Mouse (Mus musculus) left cerebral cortex, adult 2 months (tissue): ENCODE results near the gene Trib3. TPM values are rescaled to one million over a fixed set of nuclear protein-coding genes. Genes with fewer than 3 reads are reported as not detected.

Experiments
- DNase-seq, 2 experiments: peaks; one replicate each; pipeline ENCODE4 v3.0.0; 2021 to 2022; ENCODE audit warnings: low spot score in 2 of 2, mixed read lengths in 1 of 2; ENCODE audit errors: extremely low spot score in 1 of 2
- H3K27ac ChIP-seq: fragments of 200-600 bp; 2 replicates; pipeline ENCODE4 v1.8.1; 2022
- H3K4me3 ChIP-seq: fragments of 200-600 bp; 2 replicates; pipeline ENCODE4 v1.8.1; 2022
- CTCF ChIP-seq: fragments of 200-600 bp; IDR thresholded peaks from 2 replicates; pipeline ENCODE4 v1.8.1; 2022; ENCODE audit warnings: antibody characterized with exemption, mild to moderate bottlenecking, moderate library complexity
- intact Hi-C: fragments of 180-260 bp; cut with DNase I; formaldehyde crosslinking; loops from one replicate; pipeline ENCODE4 v1.15.1; 2025
- total RNA-seq, 2 experiments: library from RNA; stranded (reverse); gene quantifications; 2 replicates each; pipeline ENCODE4 v1.2.3; 2021

The Trib3 gene
- total RNA-seq, 2 experiments from 2014 or later: 0.84 to 1.1 TPM

DNA sequence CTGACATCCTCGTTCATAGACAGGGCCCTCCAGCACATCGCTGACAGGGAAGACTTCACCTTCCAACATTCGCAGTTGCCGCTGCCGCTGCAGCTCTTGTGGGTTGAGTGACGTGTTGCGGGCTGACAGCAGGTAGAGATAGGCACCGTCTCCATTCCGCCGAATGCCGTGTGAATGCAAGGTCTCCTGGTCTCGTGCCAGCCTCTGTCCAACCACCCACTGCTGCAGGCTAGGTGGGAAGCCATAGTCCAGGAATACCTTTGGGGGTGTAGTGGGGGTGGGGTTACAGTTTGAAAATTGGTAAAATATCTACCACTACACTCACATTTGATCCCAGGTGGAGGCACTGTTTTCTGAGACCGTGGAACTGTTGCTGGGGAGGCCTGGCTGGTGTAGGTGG, 17.7 kb downstream of the Trib3 start:
- DNase-seq: no peak
- Histone ChIP-seq H3K27ac (no peak overlapping the region), H3K4me3 (no peak overlapping the region)
- no peak for TF ChIP-seq CTCF
- intact Hi-C loops: no loop called here

DNA sequence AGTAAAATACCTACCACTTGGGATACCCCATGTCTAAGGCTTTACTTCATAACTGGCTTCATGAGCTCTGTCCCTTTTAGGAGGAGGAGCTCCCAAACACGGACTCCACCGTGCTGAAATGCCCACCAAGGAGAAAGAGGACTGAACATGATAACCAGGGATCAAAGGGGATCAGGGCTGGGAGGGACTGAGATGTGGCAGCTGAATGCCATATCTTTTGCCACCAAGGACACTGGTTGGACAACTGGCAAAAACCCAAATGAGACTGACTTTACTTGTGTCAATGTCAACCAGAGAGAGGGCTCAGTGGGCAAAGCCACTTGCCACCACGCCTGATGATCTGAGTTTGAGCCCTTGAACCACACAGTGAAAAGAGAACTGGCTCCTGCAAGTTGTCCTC, 19.0 kb downstream of the Trib3 start:
- DNase-seq: no peak
- intact Hi-C loops: no loop called here
- H3K27ac ChIP-seq: no peak overlapping the region
- no peak for TF ChIP-seq CTCF
- H3K4me3 ChIP-seq: no peak overlapping the region

DNA sequence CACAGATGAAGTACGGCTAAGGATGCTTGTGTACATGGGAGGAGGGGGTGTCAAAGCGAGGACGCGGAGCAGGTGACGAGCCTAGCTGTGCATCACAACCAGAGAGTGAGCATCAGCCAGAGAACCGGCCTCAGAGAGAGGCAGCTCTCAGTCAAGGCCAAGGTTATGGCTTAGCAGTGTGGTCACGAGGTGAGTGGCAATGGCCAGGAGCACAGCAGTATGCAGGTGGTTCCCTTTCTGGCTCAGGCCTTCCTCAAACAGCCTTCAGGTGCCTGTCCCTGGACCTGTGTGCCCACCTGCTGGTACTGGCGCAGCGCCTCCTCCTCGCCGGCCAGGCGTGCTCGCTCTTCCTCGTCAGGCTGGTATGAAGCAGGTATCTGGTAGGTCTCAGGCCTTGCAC, 19.9 kb downstream of the Trib3 start:
- no peak for TF ChIP-seq CTCF
- Histone ChIP-seq H3K4me3 (no peak overlapping the region), H3K27ac (no peak overlapping the region)
- no peak for DNase-seq
- intact Hi-C loops: no loop called here

DNA sequence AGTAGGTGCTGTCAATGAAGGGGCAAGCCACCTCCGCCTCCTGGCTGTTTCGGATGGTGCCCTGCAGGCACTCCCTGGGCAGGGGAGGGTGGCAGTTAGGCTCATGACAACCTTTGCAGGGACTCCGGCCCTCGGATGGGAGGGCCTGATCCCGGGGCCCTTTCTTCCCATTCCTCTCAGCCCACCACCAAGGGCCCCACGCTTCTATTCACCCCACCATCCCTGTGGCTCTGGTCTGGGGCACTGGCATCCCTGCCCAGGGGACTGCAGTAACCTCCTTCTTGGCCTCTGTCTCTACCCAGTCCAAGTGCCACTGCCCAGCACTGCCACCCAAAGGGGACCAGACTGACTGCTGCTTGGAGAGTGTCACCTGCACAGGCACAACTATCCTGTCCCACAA, 21.6 kb downstream of the Trib3 start:
- no peak for DNase-seq
- no peak overlapping the region for H3K27ac ChIP-seq
- intact Hi-C loops: no loop called here
- H3K4me3 ChIP-seq: no peak overlapping the region
- no peak for TF ChIP-seq CTCF

DNA sequence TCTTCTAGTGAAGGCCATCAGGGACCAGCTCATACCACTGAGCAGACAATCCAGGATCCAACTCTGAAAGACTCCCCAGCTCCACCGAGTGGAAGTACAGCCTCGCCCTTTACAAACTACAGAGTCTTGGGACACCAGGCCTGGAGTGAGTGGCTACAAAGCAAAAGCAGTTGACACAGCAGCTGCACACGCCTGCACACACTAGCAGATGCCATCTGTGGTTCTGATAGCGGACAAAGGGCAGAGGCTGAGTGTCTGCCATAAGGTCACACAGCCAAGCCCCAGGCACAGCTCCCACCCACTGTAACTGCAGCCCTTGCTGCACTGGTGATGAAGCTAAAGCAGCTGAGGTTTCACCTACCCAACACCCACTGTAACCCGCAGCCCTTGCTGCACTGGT, 22.3 kb downstream of the Trib3 start:
- Histone ChIP-seq H3K27ac (no peak overlapping the region), H3K4me3 (no peak overlapping the region)
- DNase-seq: no peak
- TF ChIP-seq CTCF: no peak
- intact Hi-C loops: no loop called here

DNA sequence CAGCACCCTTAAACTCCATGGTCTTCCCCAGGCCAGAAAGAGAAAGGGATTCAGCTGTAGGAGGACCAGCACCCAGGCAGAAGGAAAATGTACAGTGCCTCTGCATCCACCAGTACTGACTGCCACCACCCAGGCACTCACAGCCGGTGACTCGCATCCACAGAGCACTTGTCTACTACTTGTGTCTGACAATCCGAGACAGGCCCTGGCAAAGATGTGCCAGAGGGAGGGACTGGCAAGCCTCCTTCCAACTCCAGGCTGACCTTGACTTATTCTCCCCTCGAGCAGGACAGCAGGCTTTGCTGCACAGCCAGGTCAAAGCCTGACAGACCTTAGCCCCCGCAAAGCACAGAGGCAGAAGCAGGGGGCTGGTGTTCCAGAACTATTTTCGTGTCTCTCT, 26.8 kb downstream of the Trib3 start:
- Histone ChIP-seq H3K27ac (no peak overlapping the region), H3K4me3 (no peak overlapping the region)
- no peak for DNase-seq
- intact Hi-C loops: no loop called here
- TF ChIP-seq CTCF: no peak

DNA sequence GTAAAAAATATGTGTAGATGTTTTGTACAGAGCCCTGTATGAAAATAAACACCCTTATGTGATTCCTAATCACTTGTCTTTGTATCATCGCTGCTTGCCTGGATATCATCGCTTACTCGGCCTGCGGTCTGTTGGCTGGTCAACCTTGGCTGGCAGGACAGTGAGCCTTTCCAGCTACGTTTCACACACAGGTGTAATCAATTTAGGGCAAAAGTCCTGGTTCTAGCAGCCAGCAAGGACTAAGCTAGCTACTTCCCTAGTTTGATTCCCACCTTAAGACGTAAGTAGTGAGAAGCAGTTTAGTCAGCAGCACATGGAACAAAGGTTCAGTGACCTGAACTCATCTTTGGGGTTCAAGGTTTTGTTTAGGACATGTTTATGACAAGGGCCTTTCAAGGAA, 29.9 kb downstream of the Trib3 start:
- Histone ChIP-seq H3K27ac (no peak overlapping the region), H3K4me3 (no peak overlapping the region)
- no peak for DNase-seq
- intact Hi-C loops: no loop called here
- TF ChIP-seq CTCF: no peak

DNA sequence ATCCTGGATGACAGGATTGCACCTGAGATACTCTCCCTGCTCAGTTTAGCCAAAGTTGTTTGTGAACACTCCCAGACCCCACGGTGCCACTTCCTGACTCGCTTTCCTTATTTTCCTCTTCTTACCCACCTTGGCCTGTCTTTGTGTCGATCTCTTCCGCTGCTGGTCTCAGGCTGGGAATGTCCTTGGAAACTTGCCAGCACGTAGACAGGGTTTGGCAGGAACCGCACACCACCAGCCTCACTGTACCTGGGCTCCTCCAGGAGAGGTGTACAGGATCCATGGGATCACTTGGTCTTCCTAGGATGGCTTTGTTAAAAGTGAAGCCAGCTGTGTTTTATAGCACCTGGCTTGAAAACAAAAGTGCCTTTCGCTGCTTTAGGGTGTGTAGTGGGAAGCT, 30.8 kb downstream of the Trib3 start:
- Histone ChIP-seq H3K27ac (no peak overlapping the region), H3K4me3 (no peak overlapping the region)
- DNase-seq: no peak
- intact Hi-C loops: no loop called here
- TF ChIP-seq CTCF: no peak

DNA sequence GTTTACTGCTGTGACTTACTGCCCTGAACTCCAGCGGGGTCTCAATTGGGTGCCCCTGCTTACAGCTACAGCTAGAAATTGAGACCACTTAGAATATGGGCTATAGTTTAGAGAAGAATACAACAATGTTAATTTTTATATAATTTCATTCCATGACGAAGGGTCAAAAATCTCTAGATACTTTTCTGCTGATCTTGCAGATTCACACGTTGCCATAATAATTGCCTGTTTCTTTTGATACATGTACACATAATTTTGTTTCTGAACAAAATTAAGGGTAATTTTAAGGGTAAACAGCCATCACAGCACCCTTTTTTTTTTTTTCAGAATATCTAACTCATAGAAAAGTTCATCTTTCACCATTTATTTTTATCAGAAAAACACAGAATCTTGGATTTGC, 36.6 kb downstream of the Trib3 start:
- no peak for DNase-seq
- intact Hi-C loops: no loop called here
- TF ChIP-seq CTCF: no peak
- no peak overlapping the region for H3K27ac ChIP-seq
- H3K4me3 ChIP-seq: no peak overlapping the region

DNA sequence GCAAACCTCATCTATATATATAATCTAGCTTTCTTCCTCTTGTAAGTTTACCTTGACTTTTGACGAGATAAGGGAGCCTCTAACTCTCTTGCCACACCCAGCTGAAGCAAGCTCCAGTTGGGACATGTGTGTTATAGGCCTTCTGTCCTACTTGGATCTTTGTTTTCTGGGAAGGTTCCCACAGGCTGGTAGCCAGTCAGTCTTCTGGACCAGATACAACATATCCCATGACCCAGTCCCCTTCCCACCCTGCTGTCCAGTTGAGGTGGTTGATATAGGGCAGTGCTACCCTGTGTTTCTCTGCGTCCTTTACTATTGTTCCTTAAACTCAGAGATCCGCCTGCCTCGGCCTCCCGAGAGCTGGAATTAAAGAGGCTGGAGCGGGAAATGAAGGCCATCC, 38.4 kb downstream of the Trib3 start:
- no peak overlapping the region for H3K4me3 ChIP-seq
- no peak overlapping the region for H3K27ac ChIP-seq
- intact Hi-C loops: no loop called here
- TF ChIP-seq CTCF: no peak
- no peak for DNase-seq

DNA sequence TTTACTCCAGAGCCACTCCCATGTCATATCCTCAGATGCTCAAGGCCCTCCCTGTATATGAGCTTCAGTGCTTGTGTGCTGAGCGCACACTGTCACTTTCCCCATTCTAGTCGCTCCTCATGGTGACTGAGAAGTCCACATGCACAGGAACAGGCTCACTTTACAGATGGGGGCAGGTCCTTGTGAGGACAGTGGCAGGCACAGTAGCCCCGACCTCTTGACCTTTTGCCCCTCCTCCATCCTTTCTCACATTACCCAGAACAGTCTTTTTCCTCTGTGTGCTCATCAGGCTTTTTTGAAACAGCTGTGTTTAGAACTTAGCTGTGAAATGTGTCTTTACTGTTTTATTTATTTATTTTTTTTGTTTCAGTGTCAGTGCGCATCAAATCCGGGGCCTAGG, 40.1 kb downstream of the Trib3 start:
- Histone ChIP-seq H3K4me3 (no peak overlapping the region), H3K27ac (no peak overlapping the region)
- DNase-seq: no peak
- no peak for TF ChIP-seq CTCF
- intact Hi-C loops: no loop called here

DNA sequence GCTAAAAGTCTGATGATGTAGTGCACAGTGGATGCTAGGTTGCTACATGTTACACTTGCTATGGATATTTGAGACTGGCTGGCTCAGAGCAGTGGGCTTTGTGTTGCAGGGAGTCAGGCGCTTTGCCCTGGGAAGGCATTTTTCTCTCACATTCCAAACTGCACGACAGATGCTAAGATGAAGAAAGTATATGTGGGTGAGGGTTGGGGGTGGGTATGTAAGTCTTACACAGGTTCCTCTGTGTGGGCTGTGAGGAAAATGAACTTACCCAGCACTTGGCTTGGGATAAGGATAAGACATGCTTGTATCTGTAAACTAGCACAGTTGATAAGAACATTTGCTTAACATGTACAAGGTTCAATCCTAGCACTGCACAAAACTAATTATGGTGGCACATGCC, 41.0 kb downstream of the Trib3 start:
- DNase-seq: peak in 1 of 2 experiments; percentile 21
- Histone ChIP-seq H3K27ac (no peak overlapping the region), H3K4me3 (no peak overlapping the region)
- no peak for TF ChIP-seq CTCF
- intact Hi-C loops: no loop called here

DNA sequence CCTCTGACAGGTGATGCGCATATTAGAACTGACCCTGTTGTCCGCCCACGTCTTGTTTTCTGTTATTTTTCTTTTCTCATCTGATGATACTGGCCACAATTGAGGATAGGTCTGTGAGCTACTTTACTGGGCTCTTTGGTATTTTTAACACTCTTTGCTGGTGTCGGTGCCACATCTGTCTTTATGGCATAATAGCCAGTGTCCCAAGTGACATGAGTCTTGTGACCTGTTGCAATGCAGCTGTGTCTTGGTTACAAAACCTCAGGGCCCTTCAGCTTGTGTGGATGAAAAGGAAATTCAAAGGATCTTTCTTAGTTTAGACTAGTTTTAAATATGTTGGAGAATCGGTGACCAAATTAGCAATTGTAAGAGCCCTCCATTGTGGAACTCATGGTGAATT, 49.3 kb downstream of the Trib3 start:
- Histone ChIP-seq H3K4me3 (peak overlapping the region; percentile 87), H3K27ac (no peak overlapping the region; the same call in 1 of the 2 replicates)
- no peak for DNase-seq
- intact Hi-C loops: no loop called here
- TF ChIP-seq CTCF: no peak
